Mouse (Mus musculus) thymus, postnatal 4 days (tissue): ENCODE data around the gene Prph.

Experiments
- DNase-seq: peaks from one replicate; pipeline ENCODE4 v3.0.0; 2021

Prph gene

DNA sequence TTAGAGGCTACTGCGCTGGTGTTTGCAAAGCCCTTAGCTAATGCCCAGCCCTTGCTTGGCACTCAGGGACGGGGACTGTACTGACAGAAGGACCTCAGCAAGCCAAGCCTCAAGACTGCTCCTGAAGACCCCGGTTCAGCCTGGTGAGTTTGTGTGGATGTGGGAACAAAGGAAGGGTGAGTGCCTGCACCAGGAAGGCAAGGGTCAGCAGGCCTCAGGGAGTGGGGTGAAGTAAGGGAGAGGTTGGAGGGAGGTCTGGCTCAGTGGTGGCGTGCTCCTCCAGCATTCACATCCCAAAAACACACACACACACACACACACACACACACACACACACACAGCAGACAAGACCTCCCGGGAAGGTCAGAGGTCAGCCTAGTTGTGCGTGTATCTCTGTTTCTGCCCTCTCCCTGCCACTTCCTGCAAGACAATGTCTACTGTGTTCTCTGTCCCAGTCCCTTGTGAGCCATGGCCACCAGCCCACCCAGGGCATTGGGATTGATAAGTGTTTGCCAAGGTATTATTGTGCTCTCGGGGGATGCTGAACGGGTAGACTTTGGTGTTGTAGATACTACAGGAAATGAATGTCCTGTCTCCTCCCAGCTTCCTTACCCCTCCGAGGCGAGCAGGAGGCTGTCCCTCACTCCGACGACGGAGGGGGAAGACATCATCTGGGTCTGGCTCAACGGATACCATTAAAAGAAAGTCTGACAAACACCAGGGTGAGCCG lies 23.4 kb downstream of the Prph start:
- no peak for DNase-seq

- DNase-seq, result no peak
Observed at GRCm38 (mm10) chr15:99079804-99080203, 24.8 kb downstream of the Prph start.

DNA sequence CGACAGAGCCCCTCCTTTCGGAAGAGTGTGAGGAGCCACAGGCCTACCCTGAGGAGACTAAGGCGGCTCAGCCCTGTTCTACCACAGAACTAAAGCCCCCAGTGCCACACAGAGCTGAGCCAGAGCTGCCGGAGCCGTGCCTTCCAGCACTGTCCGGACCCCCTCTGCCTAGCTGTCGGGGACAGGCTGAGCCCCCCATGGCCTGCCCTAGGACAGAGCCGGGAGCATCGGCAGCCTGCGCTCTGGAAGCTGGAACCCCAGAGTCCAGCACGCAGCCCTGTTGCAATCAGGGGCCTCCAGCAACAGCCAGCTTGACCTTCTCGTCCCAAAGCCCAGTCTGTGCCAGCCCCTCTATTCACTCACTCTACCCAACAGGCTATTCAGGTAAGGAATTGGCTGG lies 27.3 kb downstream of the Prph start:
- no peak for DNase-seq

DNA sequence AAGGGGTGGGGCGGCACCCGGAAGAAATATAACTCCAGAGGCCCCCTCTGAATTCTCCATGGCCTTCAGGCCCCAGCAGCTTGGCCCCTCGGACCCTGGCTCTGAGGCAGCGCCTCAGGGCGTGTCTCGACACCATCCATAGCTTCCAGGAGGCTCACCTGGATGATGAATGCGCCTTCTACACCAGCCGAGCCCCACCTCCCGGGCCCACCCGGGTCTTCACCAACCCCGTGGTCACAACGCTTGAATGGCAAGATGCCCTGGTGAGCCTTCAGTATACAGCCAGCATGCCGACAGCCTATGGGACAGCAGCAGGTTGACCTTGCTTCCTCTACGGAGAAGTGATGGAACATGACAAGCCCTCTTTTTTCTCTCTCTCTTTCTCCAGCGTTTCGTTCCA lies 27.9 kb downstream of the Prph start:
- no peak for DNase-seq

GRCm38 (mm10) chr15:99083258-99083657 lies 28.3 kb downstream of the Prph start:
- DNase-seq, result peak; percentile 65

- no peak for DNase-seq
Observed at GRCm38 (mm10) chr15:99083867-99084557, 29.0 kb downstream of the Prph start.

GRCm38 (mm10) chr15:99084618-99085017 lies 29.6 kb downstream of the Prph start:
- no peak for DNase-seq

GRCm38 (mm10) chr15:99085997-99086396 lies 31.0 kb downstream of the Prph start:
- DNase-seq, result no peak

DNA sequence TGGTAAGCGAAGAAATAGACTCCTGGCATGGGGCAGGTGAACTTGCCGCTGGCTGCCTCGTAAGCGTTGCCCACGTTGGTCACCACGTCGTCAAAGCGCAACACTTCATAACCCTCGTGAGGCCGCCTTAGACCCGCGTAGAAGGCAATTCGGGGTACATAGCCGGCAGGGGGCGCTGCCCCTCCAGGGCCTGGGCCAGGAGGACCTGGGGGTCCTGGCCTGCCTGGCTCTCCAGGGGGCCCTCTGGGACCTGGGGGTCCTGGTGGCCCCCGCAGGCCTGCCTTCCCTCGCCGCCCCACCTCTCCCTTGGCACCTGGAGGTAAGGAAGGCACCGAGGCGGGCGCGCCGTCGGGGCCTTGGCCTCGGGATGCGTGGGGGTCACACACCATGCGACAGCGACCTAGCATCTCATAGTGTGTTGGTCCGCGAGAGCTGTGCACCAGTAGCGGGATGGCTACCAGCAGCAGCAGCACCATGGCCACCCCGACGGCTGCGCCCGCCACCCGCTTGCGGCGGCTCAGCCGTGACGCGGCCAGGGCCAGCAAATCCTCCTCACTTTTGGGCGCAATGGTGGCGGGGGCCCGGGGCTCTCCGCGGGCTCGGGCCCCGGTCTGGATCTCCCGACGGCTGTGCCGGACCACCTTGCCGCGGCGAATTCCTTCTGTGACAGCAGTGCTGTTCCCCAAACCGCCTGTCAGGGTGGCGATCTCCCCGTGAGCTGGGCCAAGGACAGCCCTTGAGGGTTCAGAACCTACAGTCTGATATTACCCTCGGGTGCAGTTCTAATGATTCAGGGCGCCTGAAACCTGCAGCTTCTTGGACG lies 32.5 kb downstream of the Prph start, which contains the start of gene C1ql4:
Gene C1ql4, minus strand, starts transcription at position 565 of the 823 bp plus-strand sequence.
- DNase-seq, result peak; percentile 84

- DNase-seq, result peak; percentile 94
Observed at GRCm38 (mm10) chr15:99088292-99088691, 33.3 kb downstream of the Prph start.

DNA sequence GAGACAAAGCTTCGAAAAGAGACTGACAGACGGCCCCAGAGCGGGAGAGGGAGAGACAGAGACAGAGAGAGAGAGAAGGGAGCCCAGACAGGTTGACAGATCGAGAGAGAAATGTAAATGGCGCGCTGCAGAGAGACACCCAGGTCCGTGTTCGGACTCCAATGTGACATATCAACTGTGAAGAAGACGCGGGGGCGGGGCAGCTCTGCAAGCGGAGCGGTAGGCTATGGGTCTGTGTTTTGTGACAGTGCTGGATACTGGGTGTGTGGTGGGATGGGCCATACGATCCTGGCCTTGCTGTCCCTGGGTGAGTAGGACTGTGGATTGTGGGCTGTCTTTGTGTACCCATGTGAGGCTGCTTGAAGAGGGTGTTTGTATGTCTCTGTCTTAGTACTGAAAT lies 34.1 kb downstream of the Prph start:
- peak; percentile 48 for DNase-seq

DNA sequence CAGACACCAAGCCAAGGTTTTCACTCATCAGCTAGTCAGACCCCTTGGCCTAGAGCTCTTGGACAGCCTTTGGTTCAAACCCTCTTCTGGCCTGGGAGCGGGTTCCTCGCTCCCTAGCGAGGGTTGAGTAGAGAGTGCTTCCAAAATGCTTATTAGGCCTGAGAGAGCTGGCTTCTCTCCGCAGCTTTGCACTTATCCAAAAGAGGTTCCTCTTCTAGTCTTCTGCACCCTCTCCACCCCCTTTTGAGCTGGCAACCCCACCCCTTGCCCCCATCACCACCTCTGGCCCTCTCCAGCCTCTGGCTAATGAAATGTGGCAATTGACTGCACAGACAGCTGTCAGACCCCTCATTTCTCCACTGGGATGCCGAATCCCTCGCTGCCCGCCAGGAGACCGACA lies 37.9 kb downstream of the Prph start, which contains the start of gene Dnajc22:
Gene Dnajc22, plus strand, starts transcription at position 301 of the 400 bp plus-strand sequence.
- no peak for DNase-seq

DNA sequence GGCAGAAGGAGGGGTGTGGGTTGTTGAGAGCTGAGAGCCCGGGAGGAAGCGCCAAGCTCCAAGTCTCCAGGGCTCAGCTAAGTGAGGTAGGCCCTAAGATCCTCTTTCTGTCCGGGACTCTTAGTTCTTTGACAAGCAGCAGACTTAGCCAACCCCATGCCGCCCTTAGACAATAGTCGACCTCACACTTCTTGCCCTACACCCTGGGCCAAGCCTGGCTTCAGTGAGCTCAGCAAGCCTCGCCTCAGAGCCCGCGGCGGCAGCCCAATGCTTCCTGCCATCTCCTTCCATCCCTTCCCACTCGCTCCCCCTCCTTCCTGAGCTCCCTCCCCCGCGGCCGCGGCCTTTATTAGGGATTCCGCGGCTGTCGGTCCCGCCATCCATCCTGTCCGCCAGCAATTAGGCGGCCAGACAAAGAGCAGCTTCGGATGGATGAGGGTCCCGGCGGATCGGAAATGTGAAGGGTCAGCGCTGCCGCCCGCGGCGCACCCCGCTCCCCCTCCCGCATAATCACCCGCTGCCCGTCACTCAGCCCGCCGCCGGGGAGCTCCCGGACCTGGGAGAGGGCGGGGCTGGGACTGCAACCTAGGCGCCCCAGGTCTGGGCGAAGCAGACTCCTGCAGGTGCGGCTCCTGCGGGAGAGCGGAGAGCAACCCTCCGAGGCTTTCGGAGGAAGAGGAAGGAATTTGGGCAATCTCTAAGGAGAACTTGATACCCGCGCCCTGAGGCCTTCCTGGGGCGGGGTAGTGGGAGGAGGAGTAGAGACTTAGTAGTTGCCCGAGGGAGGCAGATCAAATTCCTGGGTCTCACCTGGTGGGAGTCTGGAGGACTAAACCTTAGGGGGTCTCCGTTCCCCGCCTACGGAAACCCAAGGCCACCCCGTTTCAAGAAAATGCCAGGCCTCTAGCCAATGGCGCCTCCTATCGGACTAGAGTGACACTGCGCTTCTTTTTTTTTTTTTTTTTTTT lies 38.6 kb downstream of the Prph start:
- DNase-seq, result no peak

DNA sequence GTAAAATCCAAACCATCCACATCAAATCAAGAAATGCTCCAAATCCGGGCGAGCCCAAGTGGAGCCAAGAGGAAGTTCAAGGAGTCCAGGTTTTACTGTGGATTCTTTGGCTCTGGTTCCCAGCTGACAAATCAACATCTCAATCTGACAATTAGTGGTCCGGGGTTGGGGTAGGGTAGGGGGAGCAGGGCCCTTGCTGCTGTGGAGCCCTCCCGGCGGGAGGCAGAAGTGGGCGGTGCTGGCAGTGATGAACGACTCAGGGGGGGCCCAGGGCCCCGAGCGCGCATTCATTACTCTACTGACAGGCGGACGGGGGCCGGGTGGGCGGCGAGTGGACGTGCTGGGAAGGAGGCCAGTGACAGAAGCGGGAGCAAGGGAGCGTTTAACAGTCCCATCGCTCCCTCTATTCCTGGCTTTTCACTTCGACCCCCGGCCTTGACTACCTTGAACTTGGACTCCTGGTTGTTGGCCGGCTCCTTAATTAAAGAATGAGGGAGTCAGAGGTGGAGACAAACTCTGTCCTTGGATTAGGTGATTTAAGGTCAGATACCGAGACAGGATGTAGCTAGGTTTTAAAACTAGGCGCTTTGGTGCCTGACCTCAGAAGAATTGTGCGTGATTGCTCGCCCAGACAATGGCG lies 39.8 kb downstream of the Prph start:
- DNase-seq, result no peak

DNA sequence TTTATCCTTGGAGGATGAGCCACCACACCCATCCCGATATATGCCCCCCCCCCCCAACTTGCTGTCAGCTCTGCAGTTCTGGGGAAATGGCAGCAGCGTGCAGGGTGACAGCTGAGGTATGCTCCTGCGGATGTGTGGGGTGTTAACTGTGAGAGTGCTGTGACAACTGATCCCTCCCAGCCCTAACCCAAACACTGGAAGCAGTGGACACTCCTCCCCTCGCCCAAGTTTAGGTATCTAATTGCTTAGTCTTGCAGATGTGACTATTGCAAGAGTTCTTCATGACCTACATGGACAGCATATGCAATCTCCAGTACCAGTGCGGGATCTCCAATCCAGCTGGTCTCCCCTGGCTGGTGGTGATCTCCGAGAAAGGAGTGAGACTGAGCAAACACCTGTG lies 40.4 kb downstream of the Prph start:
- no peak for DNase-seq

GRCm38 (mm10) chr15:99096061-99096793 lies 41.3 kb downstream of the Prph start:
- no peak for DNase-seq

DNA sequence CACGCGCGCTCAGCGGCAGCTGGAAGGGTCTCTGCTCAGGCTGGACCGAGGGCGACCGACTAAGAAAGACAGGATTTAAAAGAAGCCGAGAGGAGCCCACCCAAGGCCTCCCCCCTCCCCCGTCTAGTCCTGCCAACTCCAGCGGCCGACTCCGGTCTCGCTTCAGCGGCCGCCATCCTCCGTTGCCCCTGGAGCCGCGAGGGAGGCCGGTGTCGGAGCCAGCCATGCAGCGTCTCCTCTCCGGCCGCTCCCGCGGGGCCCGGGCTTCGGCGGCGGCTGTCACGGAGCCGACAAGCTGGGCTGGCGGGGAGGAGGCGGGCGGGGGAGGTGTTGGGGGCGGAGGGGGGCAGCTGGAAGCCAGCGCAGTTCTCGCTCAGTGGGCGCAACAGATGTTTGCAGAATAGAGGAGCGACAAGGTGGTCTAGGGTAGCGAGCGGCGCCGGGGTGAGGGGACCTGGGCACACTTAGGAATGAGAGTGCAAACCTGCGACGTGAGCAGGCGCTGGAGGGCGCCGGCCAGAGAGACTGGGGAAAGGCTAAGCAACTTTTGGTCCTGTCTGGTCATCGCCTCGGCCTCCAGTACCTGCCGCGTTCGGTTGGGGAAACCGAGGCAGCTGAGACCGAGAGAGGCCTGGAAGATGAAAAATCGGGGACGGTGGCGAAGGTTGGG lies 42.0 kb downstream of the Prph start:
- peak; percentile 55 for DNase-seq

- no peak for DNase-seq
Observed at GRCm38 (mm10) chr15:99097840-99098492, 43.0 kb downstream of the Prph start.

DNA sequence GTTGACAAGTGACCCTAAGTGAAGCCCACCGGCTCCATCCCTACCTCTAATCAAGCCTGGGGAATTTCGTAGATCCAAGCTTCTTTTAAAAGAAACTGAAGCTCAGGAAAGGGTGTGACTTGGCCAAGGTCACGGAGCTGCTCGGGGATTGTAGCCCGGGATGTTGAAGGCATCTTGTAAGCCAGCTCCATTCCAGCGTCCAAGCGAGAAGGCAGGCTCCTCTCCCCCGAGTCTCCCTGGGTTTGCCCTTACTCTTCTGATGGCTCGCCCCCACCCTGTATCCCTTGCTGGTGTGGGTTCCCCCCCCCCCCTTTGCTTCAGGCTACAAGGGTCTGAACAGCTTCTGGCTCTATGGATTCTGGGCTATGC lies 43.5 kb downstream of the Prph start:
- no peak for DNase-seq

DNA sequence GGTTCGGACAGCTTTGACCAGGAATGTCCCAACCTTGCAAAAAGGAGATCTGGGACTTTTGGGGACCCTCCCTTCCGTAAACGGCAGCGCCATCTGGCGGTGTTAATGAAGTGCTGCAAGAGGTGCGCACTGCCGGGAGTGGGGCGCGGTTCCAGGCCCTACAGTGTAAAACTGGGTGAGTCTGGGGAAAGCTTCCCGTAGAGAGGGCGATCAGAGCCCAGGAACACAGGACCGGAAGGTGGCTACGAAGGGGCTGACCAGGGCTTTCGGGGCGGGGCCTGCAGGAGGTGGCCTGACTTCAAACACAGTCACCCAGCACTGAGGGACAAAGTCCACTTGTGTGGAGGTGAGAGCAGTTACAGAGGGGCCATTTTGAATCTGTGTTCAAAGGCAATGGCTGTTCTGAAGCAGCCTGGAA lies 44.2 kb downstream of the Prph start:
- peak; percentile 74 for DNase-seq
